Mouse (Mus musculus): ENCODE measurements around the gene Ascl2. TPM values are rescaled to one million over a fixed set of nuclear protein-coding genes. Genes with fewer than 3 reads are reported as not detected.
A peak's percentile ranks its signal among the peaks of the same experiment; 100 is the strongest.

Ascl2 gene
- polyA plus RNA-seq, 1 experiment from 2014 or later, result 0.40 TPM

DNA sequence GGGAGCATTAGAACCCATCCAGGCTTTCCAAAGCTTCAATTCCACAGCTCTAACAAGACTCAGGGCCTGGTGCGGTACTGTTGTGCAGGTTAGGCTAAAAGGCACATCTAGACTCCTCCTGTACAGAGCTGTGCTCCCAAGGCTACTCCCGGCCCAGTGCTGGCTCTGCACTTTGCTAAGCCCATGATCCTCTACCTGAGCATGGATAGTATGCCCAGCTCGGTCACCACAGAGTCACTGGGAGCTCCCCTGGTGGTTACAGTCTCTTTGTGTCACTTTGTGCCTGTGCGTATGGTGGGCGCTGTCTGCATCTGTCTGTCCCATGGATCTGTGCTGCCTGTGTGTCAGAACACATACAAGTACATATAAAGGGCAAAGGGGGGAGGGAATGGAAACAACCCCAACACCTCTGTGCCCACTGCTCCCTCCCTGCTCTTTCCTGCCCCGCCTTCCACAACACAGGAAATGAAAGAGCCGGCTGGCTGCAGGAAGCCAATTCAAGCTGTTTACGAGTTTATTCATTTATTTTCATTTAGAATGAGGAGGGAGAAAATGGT lies 39.4 kb upstream of the Ascl2 start:
- WGBS, result 75% methylated on average over 8 of the region's 8 CpGs
- Histone ChIP-seq H3K9me3 (no peaks in the 10 kb centered on the region), H3K4me1 (peaks cover 14% of the 10 kb centered on the region), H3K27ac (replicated peaks) (no peak overlapping the region), H3K4me2 (replicated peaks) (no peak overlapping the region), H3K27me3 (no peaks in the 10 kb centered on the region), H3K4me3 (no peak overlapping the region), H3K36me3 (no peaks in the 10 kb centered on the region), H3K9ac (replicated peaks) (no peak overlapping the region)
- ATAC-seq (ENCODE audit: low FRiP score, low read depth), result peak; percentile 52; the same call in 1 of the 2 replicates

DNA sequence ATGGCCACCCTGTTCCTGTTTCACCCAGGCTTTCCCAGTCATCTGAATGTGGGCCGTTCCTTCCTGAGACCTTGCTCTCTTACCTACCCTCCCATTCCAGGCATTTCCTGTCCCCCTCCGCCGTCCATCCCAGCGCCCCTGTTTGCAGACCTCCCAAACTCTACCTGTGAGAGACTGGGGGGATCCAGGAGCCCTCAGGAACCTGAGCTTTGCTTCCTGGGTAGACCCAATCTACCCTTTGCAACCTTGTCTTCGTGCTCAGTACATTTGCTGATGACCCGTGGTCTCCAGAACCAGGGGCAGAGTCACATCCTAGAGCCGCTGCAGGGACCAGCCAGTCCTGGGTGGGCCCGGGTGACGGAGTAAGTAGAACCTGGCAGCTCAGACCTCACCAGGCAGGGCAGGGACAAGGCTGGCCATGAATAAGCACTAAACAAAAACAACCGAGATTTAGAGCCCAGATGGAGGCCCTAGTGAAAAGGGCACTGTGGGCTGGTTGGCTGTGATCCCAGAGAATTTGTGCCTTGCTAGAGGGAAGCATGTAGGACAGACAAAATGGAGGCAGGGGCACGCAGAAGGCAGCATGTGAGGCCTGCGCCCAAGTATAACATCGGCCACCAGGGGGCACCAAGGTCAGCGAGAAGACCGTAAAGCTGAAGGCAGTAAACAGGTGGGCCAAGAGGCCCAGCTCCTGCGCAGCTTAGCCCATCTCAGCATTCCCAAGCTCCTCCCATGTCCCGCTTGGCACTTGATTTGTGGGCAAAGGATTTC lies 38.7 kb upstream of the Ascl2 start:
- Histone ChIP-seq H3K4me2 (replicated peaks) (no peak overlapping the region), H3K9ac (replicated peaks) (no peak overlapping the region), H3K9me3 (no peaks in the 10 kb centered on the region), H3K4me3 (no peak overlapping the region), H3K27ac (replicated peaks) (no peak overlapping the region), H3K4me1 (peaks cover 14% of the 10 kb centered on the region), H3K27me3 (no peaks in the 10 kb centered on the region), H3K36me3 (no peaks in the 10 kb centered on the region)
- 43% methylated on average over 17 of the region's 17 CpGs for WGBS
- ATAC-seq (ENCODE audit: low FRiP score, low read depth), result peak; percentile 66

DNA sequence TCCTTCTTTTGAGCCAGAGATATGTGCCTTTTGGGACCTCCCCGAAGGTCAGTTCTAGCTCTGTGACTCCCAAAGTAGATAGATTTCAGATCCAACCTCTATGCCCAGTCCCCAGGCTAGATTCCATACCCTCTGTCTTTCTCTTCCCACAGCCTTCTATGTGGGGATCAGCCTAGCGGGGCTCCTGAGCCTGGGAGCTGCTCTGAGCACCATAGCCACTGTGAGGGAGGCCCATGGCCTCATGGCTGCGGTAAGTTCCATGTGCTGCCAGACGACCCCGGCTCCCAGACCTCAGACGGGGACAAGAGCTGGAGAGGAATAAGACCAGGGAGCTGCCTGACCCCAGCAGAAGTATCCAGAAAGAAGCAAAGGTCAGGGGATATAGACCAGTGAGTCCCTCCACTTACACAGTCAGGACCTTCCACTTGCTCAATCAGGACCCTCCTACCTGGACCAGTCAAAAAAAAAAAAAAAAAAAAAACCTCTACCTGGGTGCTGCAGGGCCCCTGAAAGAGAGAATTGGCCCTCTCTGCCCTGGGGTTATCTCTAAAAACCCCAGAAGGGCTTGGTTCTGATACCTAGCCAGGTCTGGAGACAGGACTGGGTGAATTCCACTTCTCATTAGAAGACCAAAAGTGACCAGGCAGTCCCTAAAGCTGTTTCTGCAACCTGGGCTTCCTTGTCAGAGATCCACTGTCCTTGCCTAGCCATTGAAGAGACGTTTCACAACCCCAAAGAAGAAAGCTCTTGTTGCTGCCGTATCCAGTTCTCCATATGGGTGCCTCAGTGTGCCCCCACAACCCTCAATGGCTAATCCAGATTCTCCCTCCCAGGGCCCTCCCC lies 37.9 kb upstream of the Ascl2 start:
- Histone ChIP-seq H3K36me3 (no peaks in the 10 kb centered on the region), H3K4me1 (peaks cover 9% of the 10 kb centered on the region; the same call in 1 of the 2 replicates), H3K4me2 (replicated peaks) (no peak overlapping the region), H3K9ac (replicated peaks) (no peak overlapping the region), H3K27ac (replicated peaks) (no peak overlapping the region), H3K4me3 (no peak overlapping the region), H3K9me3 (no peaks in the 10 kb centered on the region), H3K27me3 (no peaks in the 10 kb centered on the region)
- 89% methylated on average over 8 of the region's 8 CpGs for WGBS
- no peak for ATAC-seq (ENCODE audit: low FRiP score, low read depth)

DNA sequence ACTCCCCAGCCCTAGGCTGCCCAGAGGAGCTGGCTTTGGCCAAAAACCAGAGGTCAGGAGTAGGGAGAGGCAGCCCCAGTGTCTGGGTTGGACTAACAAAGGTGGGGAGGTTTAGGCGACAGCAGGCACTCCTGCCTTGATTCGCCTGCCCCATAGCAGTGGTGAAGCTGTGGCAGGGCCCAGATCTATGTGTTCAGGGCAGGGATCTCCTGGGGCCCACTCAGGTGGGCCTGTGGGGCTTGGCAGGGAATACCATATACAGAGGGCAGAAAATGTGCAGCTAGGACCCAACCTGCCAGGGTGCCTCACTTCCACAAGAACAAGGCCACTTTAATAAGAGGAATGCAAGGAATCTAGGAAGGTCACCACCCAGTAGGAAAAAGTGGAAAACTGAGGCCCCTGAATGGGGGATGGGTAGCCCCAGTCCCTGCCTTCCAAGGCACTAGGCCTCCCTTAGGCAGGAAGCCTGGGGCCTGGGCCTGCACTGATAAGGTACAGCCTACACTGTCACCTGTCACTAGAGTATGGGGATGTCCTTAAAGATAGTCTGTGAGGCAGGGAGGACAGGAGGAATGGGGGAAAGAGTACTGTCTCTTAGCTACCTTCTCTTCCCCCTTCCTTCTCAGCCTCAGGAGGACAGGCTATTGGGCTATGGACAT lies 37.2 kb upstream of the Ascl2 start:
- H3K4me2 ChIP-seq (replicated peaks), result no peak overlapping the region
- H3K27ac ChIP-seq (replicated peaks), result no peak overlapping the region
- H3K27me3 ChIP-seq, result no peaks in the 10 kb centered on the region
- H3K9me3 ChIP-seq, result no peaks in the 10 kb centered on the region
- peaks cover 9% of the 10 kb centered on the region; the same call in 1 of the 2 replicates for H3K4me1 ChIP-seq
- WGBS, result 76% methylated on average over 2 of the region's 2 CpGs
- ATAC-seq (ENCODE audit: low FRiP score, low read depth), result no peak
- no peak overlapping the region for H3K9ac ChIP-seq (replicated peaks)
- no peaks in the 10 kb centered on the region for H3K36me3 ChIP-seq
- H3K4me3 ChIP-seq, result no peak overlapping the region

DNA sequence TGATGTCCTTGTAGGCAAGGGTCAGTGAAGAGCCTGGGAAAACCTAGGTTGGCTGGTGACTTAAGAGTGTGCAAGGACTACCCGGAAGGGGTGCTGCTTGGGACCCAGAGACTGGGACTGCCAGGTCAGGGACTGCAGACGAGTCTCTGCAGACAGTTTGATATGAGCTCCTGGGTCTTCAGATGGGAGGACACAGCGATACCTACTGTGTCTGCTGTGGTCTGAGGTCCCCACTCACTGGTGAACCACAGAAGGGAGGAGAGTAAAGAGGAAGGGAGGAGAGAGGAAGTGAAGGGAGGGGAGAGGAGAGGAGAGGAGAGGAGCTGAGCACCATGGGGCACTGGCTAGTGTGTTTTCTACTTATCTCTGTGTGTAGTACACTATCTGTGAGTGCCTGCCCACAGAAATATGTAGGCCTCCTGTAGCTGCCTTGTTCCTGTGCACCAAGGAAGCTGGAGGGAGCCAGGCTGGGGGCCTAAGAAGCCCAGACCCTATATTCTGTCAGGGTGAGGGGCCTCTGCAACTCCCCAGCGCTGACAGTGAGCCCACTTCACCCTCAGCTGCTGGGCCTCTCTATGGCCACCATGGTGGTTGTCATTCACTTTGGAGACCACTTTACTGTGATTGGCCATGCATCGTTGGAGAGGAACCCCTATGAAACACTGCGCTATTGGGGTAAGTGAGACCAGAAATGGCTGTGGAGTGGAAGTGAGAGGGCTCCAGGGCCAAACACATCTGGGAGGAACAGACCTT lies 36.5 kb upstream of the Ascl2 start:
- Histone ChIP-seq H3K27me3 (no peaks in the 10 kb centered on the region), H3K27ac (replicated peaks) (no peak overlapping the region), H3K9me3 (no peaks in the 10 kb centered on the region), H3K4me2 (replicated peaks) (no peak overlapping the region), H3K9ac (replicated peaks) (no peak overlapping the region), H3K4me1 (peaks cover 9% of the 10 kb centered on the region; the same call in 1 of the 2 replicates), H3K4me3 (no peak overlapping the region), H3K36me3 (no peaks in the 10 kb centered on the region)
- 92% methylated on average over 6 of the region's 6 CpGs for WGBS
- no peak for ATAC-seq (ENCODE audit: low FRiP score, low read depth)

DNA sequence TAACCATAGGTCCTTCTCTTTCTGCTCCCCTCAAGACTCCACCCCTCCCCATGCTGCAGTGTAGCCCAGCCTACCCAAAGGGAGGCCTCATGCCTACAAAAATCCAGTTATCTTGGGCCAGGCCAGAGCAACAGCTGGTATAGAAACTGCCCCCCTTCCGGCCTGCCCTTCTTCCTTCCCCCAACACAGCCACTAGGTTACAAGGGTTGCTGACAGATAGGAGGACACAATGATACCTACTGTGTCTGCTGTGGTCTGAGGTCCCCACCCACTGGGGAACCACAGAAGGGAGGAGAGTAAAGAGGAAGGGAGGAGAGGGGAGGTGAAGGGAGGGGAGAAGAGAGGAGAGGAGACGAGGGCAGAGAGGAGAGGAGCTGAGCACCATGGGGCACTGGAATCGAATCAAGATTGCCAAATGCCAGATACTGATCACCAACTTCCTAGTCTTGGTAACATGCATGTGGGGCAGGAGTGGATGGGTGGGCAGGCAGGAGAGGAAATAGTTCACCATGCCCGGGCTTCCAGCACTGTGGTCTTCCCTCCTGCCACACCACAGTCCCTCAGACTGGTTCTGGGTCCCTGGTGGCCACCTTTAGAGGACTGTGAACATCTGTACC lies 35.8 kb upstream of the Ascl2 start, which contains the start of gene Tspan32:
Gene Tspan32 (plus strand): TSS at position 320 of the 617 bp plus-strand sequence.
- no peak within 1 kb of the TSS for H3K4me3 ChIP-seq
- WGBS, result 77% methylated on average over 4 of the region's 4 CpGs
- ATAC-seq (ENCODE audit: low FRiP score, low read depth), result no peak
- peaks cover 9% of the 10 kb centered on the region; the same call in 1 of the 2 replicates for H3K4me1 ChIP-seq
- no peaks in the 10 kb centered on the region for H3K36me3 ChIP-seq
- no peak within 1 kb of the TSS for H3K4me2 ChIP-seq (replicated peaks)
- H3K9me3 ChIP-seq, result no peaks in the 10 kb centered on the region
- no peaks in the 10 kb centered on the region for H3K27me3 ChIP-seq
- no peak within 1 kb of the TSS for H3K9ac ChIP-seq (replicated peaks)
- no peak within 1 kb of the TSS for H3K27ac ChIP-seq (replicated peaks)

DNA sequence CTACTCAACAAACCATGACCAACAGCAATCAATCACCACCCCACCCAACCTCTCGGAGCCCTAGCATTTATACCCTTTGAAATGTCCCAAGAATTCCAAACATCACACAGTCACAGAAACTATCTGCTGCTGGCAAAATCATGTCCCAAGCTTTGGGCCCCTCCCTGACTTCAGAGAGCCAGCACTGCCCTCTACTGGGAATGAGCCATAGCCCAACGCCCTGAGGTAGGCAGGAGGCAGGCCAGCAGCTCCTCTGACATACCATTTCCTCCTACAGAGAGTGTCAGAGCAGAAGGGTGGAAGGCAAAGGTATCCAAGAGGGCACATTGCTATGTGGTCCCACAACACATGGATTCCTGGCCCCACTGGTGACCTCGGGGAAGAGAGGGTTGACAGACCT lies 33.6 kb upstream of the Ascl2 start:
- Histone ChIP-seq H3K27me3 (no peaks in the 10 kb centered on the region), H3K9ac (replicated peaks) (no peak overlapping the region), H3K9me3 (no peaks in the 10 kb centered on the region), H3K4me3 (no peak overlapping the region), H3K36me3 (no peaks in the 10 kb centered on the region), H3K4me2 (replicated peaks) (no peak overlapping the region), H3K27ac (replicated peaks) (no peak overlapping the region), H3K4me1 (no peaks in the 10 kb centered on the region)
- no peak for ATAC-seq (ENCODE audit: low FRiP score, low read depth)
- 38% methylated on average over 3 of the region's 3 CpGs for WGBS

DNA sequence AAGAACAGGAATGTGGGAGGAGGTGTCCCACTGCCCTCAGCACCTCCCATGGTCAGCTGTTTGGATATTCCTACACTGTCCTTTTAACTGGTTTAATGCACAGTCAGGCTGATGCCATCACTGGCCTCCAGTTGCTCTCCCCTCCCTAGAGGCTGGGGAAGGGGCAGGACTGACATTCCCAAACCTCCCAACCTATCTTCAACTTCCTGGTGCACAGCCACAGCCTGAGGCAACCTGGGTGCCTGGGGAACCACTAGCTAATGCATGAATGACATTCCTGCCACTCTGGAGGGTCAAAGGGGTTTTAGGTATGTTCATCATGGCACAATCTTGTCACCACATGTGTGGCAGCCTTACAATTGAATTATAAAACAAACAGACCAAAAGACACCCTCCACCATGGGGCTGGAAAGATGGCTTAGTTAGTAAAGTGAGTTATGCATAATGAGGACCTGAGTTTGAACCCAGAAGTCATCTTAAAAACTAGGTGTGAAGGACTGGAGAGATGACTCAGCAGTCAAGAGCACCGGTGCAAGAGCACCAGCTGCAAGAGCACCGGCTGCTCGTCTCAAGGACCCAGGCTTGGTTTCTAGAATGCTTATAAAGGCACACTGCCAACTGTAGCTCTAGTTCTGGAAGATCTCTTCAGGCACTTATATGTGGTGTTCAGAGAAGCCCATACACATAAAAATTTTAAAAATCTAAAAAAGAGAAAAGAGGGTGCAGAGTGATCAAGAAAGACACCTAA lies 28.5 kb upstream of the Ascl2 start:
- no peak overlapping the region for H3K9ac ChIP-seq (replicated peaks)
- no peak overlapping the region for H3K27ac ChIP-seq (replicated peaks)
- no peaks in the 10 kb centered on the region for H3K27me3 ChIP-seq
- H3K9me3 ChIP-seq, result no peaks in the 10 kb centered on the region
- no peak for ATAC-seq (ENCODE audit: low FRiP score, low read depth)
- H3K4me2 ChIP-seq (replicated peaks), result no peak overlapping the region
- no peaks in the 10 kb centered on the region for H3K36me3 ChIP-seq
- H3K4me1 ChIP-seq, result no peaks in the 10 kb centered on the region
- 73% methylated on average over 3 of the region's 3 CpGs for WGBS
- no peak overlapping the region for H3K4me3 ChIP-seq

DNA sequence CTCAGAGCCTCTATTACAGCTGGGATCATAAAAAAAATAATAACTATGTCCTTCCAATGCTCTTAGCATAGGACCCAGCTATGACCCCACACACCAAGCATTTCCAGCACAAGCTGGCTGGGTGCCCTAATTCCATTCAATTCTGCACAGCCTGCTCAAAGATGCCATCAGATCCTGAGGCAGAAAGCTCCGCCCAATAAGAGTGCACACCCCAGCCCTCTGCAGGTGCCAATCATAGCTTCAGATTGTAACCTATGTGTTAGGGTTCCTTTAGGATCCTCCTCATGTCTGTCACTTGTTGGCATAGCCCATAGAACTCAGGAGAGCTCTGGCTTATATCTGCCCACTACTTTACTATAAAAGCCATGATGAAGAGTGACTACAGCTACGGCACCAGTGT lies 27.9 kb upstream of the Ascl2 start:
- H3K4me3 ChIP-seq, result no peak overlapping the region
- WGBS, result 80% methylated on average over 2 of the region's 2 CpGs
- H3K36me3 ChIP-seq, result no peaks in the 10 kb centered on the region
- no peaks in the 10 kb centered on the region for H3K27me3 ChIP-seq
- no peak overlapping the region for H3K27ac ChIP-seq (replicated peaks)
- H3K4me2 ChIP-seq (replicated peaks), result no peak overlapping the region
- no peak overlapping the region for H3K9ac ChIP-seq (replicated peaks)
- no peaks in the 10 kb centered on the region for H3K4me1 ChIP-seq
- H3K9me3 ChIP-seq, result no peaks in the 10 kb centered on the region
- ATAC-seq (ENCODE audit: low FRiP score, low read depth), result no peak

DNA sequence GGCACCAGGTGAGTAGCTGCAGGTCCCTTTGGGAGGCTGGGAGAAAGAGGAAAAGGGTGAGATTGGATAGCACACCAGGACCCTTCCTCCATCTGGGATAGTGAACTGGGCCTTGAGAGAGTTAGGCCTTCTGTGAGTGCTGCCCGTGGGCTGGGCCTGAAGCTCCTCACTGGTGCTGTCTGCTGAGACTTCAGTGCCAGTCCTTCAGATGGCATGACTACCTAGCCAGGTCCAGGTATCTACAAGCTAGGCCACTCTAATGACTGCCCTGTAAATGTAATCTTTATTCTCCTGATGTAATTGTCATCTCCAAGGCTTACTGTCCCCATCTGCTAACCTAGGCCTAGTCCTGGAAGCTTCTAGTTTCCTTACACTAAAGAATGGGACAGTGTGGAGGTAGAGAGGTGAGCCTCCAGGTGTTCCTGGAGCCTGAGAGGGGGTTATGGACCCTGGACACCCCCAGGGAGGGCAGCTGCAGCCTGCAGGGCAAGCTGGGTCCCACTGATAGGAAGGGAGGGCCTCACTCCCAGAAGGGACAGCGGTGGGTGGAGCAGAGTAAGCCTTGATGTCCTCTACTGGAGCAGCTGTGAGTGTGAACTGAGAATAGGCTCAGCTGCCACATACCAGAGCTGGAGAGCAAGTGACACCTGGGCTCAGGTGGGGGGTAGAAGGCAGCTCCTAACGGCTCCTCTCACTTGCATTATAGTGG lies 26.7 kb upstream of the Ascl2 start:
- Histone ChIP-seq H3K4me3 (no peak overlapping the region), H3K27ac (replicated peaks) (no peak overlapping the region), H3K36me3 (no peaks in the 10 kb centered on the region), H3K9ac (replicated peaks) (no peak overlapping the region), H3K4me2 (replicated peaks) (no peak overlapping the region), H3K27me3 (no peaks in the 10 kb centered on the region), H3K4me1 (no peaks in the 10 kb centered on the region), H3K9me3 (no peaks in the 10 kb centered on the region)
- WGBS, result 79% methylated on average over 3 of the region's 3 CpGs
- ATAC-seq (ENCODE audit: low FRiP score, low read depth), result no peak
